Mouse (Mus musculus) c-Kit-positive CD71-positive TER-119-positive erythroid progenitor cells, embryonic 14.5 days (primary cell): ENCODE measurements around the gene Msl2.

Source experiments
- DNase-seq: peaks from one replicate; pipeline ENCODE4 v3.0.0-alpha.2; 2013; ENCODE audit warnings: low spot score

Msl2 gene

GRCm38 (mm10) chr9:101073987-101074331 is at the start of gene Msl2:
Gene Msl2, plus strand, starts transcription at chr9:101074101.
- no peak for DNase-seq

GRCm38 (mm10) chr9:101033761-101034447 is 40.0 kb upstream of the Msl2 start:
- peak; percentile 52 for DNase-seq

GRCm38 (mm10) chr9:101034448-101035098 is 39.3 kb upstream of the Msl2 start, which contains the start of gene Pccb:
Gene Pccb, minus strand, starts transcription at chr9:101034898.
- DNase-seq = peak; percentile 98

GRCm38 (mm10) chr9:101035836-101036596 is 37.9 kb upstream of the Msl2 start:
- DNase-seq = no peak

GRCm38 (mm10) chr9:101036876-101037275 is 37.0 kb upstream of the Msl2 start:
- DNase-seq = no peak

- no peak for DNase-seq
Observed at GRCm38 (mm10) chr9:101037396-101037795, 36.5 kb upstream of the Msl2 start.

- DNase-seq = no peak
Observed at GRCm38 (mm10) chr9:101038634-101039033, 35.3 kb upstream of the Msl2 start.

GRCm38 (mm10) chr9:101041508-101041907 is 32.4 kb upstream of the Msl2 start:
- DNase-seq = no peak

GRCm38 (mm10) chr9:101042249-101042648 is 31.7 kb upstream of the Msl2 start:
- no peak for DNase-seq

GRCm38 (mm10) chr9:101045710-101046338 is 28.1 kb upstream of the Msl2 start:
- no peak for DNase-seq

- no peak for DNase-seq
Observed at GRCm38 (mm10) chr9:101052007-101052406, 21.9 kb upstream of the Msl2 start.

GRCm38 (mm10) chr9:101052691-101053090 is 21.2 kb upstream of the Msl2 start:
- no peak for DNase-seq

- DNase-seq = no peak
Observed at GRCm38 (mm10) chr9:101053279-101053678, 20.6 kb upstream of the Msl2 start.

GRCm38 (mm10) chr9:101057156-101057555 is 16.7 kb upstream of the Msl2 start:
- no peak for DNase-seq

GRCm38 (mm10) chr9:101061035-101061434 is 12.9 kb upstream of the Msl2 start:
- no peak for DNase-seq

GRCm38 (mm10) chr9:101062253-101062780 is 11.6 kb upstream of the Msl2 start:
- DNase-seq = no peak

GRCm38 (mm10) chr9:101065076-101065602 is 8.8 kb upstream of the Msl2 start:
- no peak for DNase-seq

- no peak for DNase-seq
Observed at GRCm38 (mm10) chr9:101069781-101070180, 4.1 kb upstream of the Msl2 start.

- no peak for DNase-seq
Observed at GRCm38 (mm10) chr9:101072506-101072905, 1.4 kb upstream of the Msl2 start.

GRCm38 (mm10) chr9:101073041-101073986 is 587 bp upstream of the Msl2 start:
- DNase-seq = peak; percentile 96
